Mouse (Mus musculus) cortical plate, adult 2 months (tissue): Measurements from ENCODE around the gene Nudt6.

Source experiments
- CTCF ChIP-seq: fragments of 200-500 bp; IDR thresholded peaks from 2 replicates; pipeline ENCODE4 v1.5.1; 2011; ENCODE audit warnings: mild to moderate bottlenecking, control low read depth, low read length; ENCODE audit not compliant: insufficient read depth; ENCODE audit errors: extremely low read depth
- POLR2A ChIP-seq: fragments of 200-500 bp; IDR thresholded peaks from 2 replicates; pipeline ENCODE4 v1.6.1; 2011; ENCODE audit warnings: mild to moderate bottlenecking, low read length, control low read depth; ENCODE audit not compliant: insufficient read depth; ENCODE audit errors: extremely low read depth

DNA sequence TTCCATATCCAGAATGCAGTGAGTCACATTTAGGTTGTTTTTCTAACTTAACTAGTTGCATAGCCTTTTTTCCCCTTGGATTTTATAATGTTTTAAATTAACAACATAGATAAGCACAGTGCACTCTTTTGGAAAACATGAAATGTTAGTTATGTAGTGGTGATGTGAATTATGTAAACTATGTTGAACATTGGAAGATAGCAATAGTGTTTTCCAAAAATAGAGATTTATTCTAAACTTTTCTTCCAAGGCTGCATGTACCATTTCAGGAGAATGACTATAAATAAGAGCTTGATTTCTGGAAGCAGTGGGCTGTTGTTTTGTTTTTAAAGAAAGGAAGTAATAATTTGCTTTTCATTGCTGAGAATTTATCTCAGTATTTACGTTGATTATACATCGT is 23.4 kb upstream of the Nudt6 start:
- TF ChIP-seq CTCF (no peak), POLR2A (no peak)
